Mouse (Mus musculus) left cerebral cortex, postnatal 25 days (tissue): Measurements from ENCODE around the gene Abhd6. TPM values are rescaled to one million over a fixed set of nuclear protein-coding genes. Genes with fewer than 3 reads are reported as not detected.

Source experiments
- DNase-seq, 2 experiments: peaks; one replicate each; pipeline ENCODE4 v3.0.0; 2022; ENCODE audit warnings: low spot score in 2 of 2, mixed read lengths in 1 of 2
- intact Hi-C: fragments of 180-260 bp; cut with DNase I; formaldehyde crosslinking; loops from one replicate; pipeline ENCODE4 v1.15.1; 2025
- total RNA-seq, 2 experiments: library from RNA; stranded (reverse); gene quantifications; 2 replicates each; pipeline ENCODE4 v1.2.3; 2021

The Abhd6 gene
- total RNA-seq, 2 experiments from 2014 or later: 71.1 to 80.6 TPM

DNA sequence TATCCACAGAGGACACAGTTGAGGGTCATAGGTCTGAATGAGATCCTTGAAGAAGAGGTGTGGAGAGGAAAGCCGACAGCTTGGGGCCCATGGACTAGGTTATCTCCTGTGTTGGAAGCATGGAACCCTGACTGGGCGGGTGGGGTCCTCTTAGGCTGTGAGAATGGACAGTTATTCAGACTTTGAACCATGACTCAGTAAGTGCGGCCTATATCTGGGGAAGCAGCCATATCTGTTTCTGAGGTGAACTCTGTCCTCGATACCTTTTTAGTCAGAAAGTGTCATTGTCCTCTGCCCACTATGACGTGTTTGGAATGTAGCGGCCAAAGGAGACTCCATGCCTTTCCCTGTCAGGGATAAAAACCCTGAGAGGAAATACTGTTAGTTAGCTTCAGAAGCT is 44.1 kb downstream of the Abhd6 start:
- intact Hi-C loops: no loop called here
- DNase-seq: no peak

DNA sequence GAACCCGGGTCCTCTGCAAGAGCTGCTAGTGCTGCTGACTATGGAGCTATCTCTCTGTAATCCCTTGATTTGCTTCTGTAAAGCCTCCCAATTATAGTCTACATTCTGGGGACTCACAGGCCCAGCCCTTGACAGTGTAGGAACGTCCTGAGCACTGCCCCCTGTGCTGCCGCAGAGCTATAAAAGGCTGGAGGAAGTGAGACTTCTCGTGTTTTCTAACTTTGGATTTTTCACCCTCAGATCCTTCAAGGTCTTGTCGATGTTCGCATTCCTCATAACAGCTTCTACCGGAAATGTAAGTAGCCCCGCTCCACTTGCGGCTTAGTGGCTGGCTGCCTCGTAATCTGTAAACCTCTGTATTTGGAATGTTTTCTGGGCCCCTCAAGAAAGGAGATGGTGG is 46.6 kb downstream of the Abhd6 start:
- no peak for DNase-seq
- intact Hi-C loops: no loop called here

DNA sequence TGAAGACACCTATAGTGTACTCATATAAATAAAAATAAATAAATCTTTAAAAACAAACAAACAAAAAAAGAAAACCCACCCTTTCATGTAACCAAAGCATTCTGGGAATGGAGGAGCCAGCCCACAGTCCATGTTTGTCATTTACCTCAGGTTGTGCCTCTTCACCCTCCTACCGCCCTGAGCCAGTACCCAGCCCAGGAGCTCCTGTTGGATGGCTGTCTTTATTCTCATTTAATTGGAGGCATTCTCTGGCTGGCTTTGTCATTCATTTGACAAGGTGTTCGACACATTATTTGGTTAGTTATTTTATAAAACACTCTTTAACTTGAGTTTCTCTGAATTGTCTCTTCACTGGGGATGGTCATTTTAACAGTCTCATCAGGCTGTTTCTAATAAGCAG is 49.2 kb downstream of the Abhd6 start:
- DNase-seq: no peak
- intact Hi-C loops: no loop called here

GRCm38 (mm10) chr14:8052661-8053060 is 50.0 kb downstream of the Abhd6 start:
- no peak for DNase-seq
- intact Hi-C loops: no loop called here

DNA sequence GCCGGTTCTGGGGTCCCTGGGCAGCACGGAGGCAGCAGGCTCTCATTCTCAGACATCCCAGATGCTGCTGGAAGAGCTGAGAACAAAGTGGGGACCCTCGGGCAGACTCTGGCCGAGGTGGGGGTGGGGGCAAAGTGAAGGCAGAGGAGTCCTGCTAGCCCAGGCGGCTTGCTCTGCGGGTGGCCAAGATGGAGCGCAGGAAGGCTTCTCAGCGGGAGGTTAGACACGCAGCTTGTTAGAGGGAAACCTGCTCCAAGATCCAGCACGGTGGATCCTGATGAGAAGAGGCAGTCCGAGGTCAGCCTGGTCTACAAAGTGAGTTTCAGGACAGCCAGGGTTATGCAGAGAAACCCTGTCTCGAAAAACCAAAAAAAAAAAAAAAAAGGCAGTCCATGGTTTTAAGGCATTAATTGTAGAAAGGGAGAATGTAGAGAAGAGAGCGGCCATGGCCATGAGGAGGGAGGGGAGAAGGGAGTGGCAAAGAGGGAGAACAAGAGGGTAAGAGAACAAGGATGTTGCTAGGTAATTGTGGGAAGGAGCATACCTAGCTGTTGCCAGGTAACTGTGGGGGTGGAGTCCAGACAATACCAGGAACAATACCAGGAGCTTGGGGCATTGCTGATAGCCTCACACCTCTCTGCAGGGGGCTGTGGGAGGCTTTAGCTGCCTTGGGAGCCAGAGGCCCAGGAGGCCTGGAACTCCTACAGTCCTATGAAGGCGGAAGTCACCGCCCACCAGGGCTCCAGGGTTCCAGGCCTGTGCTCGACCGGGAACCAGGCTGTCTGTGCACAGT is 51.8 kb downstream of the Abhd6 start:
- intact Hi-C loops: no loop called here

GRCm38 (mm10) chr14:8056076-8056475 is 53.4 kb downstream of the Abhd6 start:
- DNase-seq: no peak

More for the DNA sequence above, 51.8 kb downstream of the Abhd6 start:
- no peak for DNase-seq

GRCm38 (mm10) chr14:8059938-8060337 is 57.2 kb downstream of the Abhd6 start:
- intact Hi-C loops: loop anchor here (5.0 kb wide), 1 partner anchor 58 kb away; the partner anchor contains the start of gene Abhd6
- no peak for DNase-seq

More at GRCm38 (mm10) chr14:8056076-8056475, 53.4 kb downstream of the Abhd6 start:
- intact Hi-C loops: no loop called here

DNA sequence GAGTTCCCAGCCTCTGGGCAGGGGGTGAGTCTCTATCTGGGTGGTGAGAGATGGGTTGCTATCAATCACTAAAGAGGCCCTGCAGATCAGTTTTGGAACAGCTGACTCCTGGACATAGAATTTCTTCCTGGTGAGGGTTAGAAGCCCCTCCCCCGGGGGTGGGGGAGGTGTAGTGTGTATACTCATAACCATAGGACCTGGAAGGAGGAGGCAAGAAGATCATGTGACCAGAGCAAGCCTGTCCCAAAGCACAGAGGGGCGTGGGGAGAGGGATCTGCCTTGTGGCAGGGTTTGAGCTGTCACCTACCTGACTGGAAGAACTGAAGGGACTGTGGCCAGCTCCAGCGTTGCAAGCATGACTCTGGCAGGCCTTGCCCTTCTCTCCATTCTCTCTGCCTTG is 59.4 kb downstream of the Abhd6 start:
- peak in 1 of 2 experiments; percentile 14 for DNase-seq
- intact Hi-C loops: loop anchor here (1.0 to 5.0 kb wide), 2 partner anchors 18 to 60 kb away; partner anchors contain the start of genes Abhd6 and Rpp14

- DNase-seq: peak; percentile 36 to 85
- intact Hi-C loops: loop anchor here (1.0 to 5.0 kb wide), 2 partner anchors 18 to 60 kb away; partner anchors contain the start of genes Abhd6 and Rpp14
Observed at GRCm38 (mm10) chr14:8062537-8063301, 60.0 kb downstream of the Abhd6 start.

GRCm38 (mm10) chr14:8063835-8064785 is 61.4 kb downstream of the Abhd6 start:
- intact Hi-C loops: loop anchor here (5.0 kb wide), 1 partner anchor 62 kb away; the partner anchor contains the start of gene Abhd6
- DNase-seq: no peak

- intact Hi-C loops: loop anchor here (1.0 kb wide), 1 partner anchor 18 kb away; no protein-coding TSS in a partner anchor
- peak; percentile 97 for DNase-seq
Observed at GRCm38 (mm10) chr14:8080165-8080679, 77.5 kb downstream of the Abhd6 start, which contains the start of gene Rpp14. Gene Rpp14 (plus strand): TSS chr14:8080367.

- intact Hi-C loops: loop anchor here (1.0 kb wide), 1 partner anchor 18 kb away; no protein-coding TSS in a partner anchor
- peak in 1 of 2 experiments; percentile 9 for DNase-seq
Observed at GRCm38 (mm10) chr14:8080718-8081117, 78.0 kb downstream of the Abhd6 start.

DNA sequence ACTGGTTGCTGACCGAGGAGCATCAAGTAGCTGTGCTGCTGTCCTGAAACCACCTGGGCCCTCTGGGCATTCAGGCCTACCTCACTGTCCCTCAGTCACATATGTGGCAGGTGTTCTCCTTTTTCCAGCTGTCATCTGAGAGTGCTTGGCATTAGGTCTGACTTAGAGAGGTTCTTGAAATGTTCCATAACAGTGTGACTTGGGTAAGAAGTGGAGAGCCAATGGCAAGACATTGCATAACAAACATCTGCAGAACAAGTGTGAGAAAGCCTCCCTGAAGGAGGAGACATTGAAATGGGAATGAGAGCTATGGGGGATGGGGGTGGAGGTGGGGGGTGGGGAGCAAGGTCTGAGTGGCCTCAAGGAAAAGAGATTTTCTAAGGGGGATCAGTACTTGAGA is 80.2 kb downstream of the Abhd6 start:
- intact Hi-C loops: no loop called here

GRCm38 (mm10) chr14:8089016-8089415 is 86.3 kb downstream of the Abhd6 start:
- no peak for DNase-seq
- intact Hi-C loops: no loop called here

More for the DNA sequence above, 80.2 kb downstream of the Abhd6 start:
- no peak for DNase-seq

DNA sequence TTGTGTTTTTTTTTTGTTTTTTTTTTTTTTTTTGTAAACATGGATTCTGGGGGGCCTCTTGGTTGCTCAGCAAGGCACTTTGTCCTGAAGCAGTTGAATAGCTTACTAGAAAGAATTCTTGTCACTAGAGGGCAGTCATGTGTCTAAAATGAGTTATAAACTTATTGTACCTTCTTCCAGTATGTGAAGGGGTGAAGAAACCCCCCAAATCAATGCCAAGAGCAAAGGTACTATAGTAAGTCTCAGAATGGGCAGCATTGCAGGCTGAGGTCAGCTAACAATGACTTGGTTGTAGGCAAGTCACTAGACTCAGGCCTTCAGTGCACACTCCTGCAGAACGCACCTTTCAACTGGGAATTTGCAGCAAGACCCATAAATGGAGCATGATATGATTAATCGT is 89.9 kb downstream of the Abhd6 start:
- intact Hi-C loops: loop anchor here (2.0 to 5.0 kb wide), 3 partner anchors 68 to 255 kb away; partner anchors contain the start of gene Acox2

DNA sequence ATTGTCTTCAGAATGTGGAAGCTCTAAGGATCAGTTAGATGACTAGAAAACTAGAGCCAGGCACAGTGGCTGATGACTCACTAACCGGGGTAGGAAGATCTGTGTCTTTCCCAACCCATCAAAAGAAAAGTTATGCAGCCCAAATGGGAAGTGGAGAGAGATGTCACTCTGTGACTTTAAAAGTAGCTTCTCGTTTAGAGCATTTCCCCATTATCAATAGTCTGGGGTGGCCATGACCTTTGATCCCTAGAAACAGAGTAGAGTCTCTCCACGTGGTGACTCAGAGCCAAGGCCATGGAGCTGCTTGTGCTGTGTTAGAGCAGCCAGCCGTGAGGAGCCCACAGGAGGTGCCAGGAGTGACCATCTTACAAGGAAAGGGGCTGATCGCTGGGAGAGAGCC is 90.7 kb downstream of the Abhd6 start:
- intact Hi-C loops: loop anchor here (2.0 to 5.0 kb wide), 3 partner anchors 67 to 254 kb away; partner anchors contain the start of gene Acox2

More for the DNA sequence above, 89.9 kb downstream of the Abhd6 start:
- peak in 1 of 2 experiments; percentile 39 for DNase-seq

GRCm38 (mm10) chr14:8094931-8095561 is 92.3 kb downstream of the Abhd6 start:
- DNase-seq: no peak
- intact Hi-C loops: loop anchor here (5.0 kb wide), 3 partner anchors 117 to 252 kb away; partner anchors contain the start of genes Acox2 and Kctd6

More for the DNA sequence above, 90.7 kb downstream of the Abhd6 start:
- no peak for DNase-seq

- intact Hi-C loops: loop anchor here (5.0 kb wide), 1 partner anchor 117 kb away; the partner anchor contains the start of gene Kctd6
- no peak for DNase-seq
Observed at GRCm38 (mm10) chr14:8095562-8095950, 92.9 kb downstream of the Abhd6 start.
